ENCODE assay signal across 22 mouse cellular contexts in genomic region chr14:33276240-33276639, GRCm38 (mm10).
DNase-seq lines count a peak whose midpoint lies in the region; ATAC-seq lines count a peak whose summit lies in the region.
"Had no signal": no experiment of that assay in that cellular context is flagged by ENCODE, and none has a peak within 500 bp of the region (broad histone marks: within the 10 kb centered on the region; RNA-seq: fewer than 3 reads in every experiment).

No protein-coding gene starts in this region.

- 0 out of 2 replicates have a peak overlapping the region, but pooled peaks have one; percentile 20 for H3K27ac ChIP-seq in heart, embryonic 13.5 days (replicated peaks)
- H3K27ac ChIP-seq in midbrain, embryonic 15.5 days = no peak overlapping the region
- H3K27ac ChIP-seq: forebrain, embryonic 12.5 days; layer of hippocampus, adult 2 months; neural tube, embryonic 13.5 days had no signal

- no peaks in the 10 kb centered on the region for H3K36me3 ChIP-seq in heart, embryonic 13.5 days
- no peaks in the 10 kb centered on the region for H3K36me3 ChIP-seq in midbrain, embryonic 15.5 days (replicated peaks)
- H3K36me3 ChIP-seq: forebrain, embryonic 12.5 days; heart, embryonic 12.5 days; neural tube, embryonic 13.5 days had no signal

- no peak overlapping the region for H3K4me3 ChIP-seq in heart, embryonic 13.5 days
- no peak overlapping the region for H3K4me3 ChIP-seq in midbrain, embryonic 15.5 days
- H3K4me3 ChIP-seq: forebrain, embryonic 12.5 days; heart, embryonic 12.5 days; layer of hippocampus, adult 2 months; neural tube, embryonic 13.5 days had no signal

- DNase-seq in heart, adult 9 months (ENCODE audit: low spot score in 2 of 2) = no peak
- DNase-seq in 416B (ENCODE audit: low read depth) = peak; percentile 76
- peak; percentile 64 for DNase-seq in Muller cell, postnatal 12 days (ENCODE audit: inconsistent ontology term)
- no peak for DNase-seq in testis, postnatal 14 days (ENCODE audit: low spot score)
- DNase-seq: adrenal gland, postnatal 25 days; cerebellum, adult 18-20 months; cerebellum, postnatal 25 days; gastrocnemius, postnatal 14 days; kidney, adult 18-20 months; kidney, postnatal 14 days; lung, adult 18-20 months; lung, postnatal 14 days; spleen, adult 18-20 months had no signal

- H3K27me3 ChIP-seq in heart, embryonic 13.5 days (replicated peaks) = no peaks in the 10 kb centered on the region
- H3K27me3 ChIP-seq in midbrain, embryonic 15.5 days (replicated peaks) = no peaks in the 10 kb centered on the region
- H3K27me3 ChIP-seq: forebrain, embryonic 12.5 days; heart, embryonic 12.5 days; neural tube, embryonic 13.5 days had no signal

- ATAC-seq in heart, embryonic 13.5 days (ENCODE audit: extremely low read depth, insufficient number of reproducible peaks, low FRiP score, low TSS enrichment) = no peak
- peak; percentile 58 to 62; a peak in 3 of 4 replicates for ATAC-seq in hematopoietic stem cell, adult 5-6 weeks (replicated peaks in 1 of 2; ENCODE audit: insufficient read depth in 1 of 2, low FRiP score in 2 of 2, low TSS enrichment in 1 of 2, low read depth in 1 of 2, poor library complexity in 2 of 2, severe bottlenecking in 2 of 2)
- no peak for ATAC-seq in CD4-positive, CD25-positive, alpha-beta regulatory T cell, adult 4 months
- no peak for ATAC-seq in midbrain, embryonic 15.5 days (replicated peaks)

- 11% methylated on average over 2 of the region's 2 CpGs for WGBS in heart, embryonic 13.5 days
- WGBS in midbrain, embryonic 15.5 days = 67% methylated on average over 2 of the region's 2 CpGs

- H3K4me1 ChIP-seq in heart, embryonic 13.5 days = peaks cover 27% of the 10 kb centered on the region
- no peaks in the 10 kb centered on the region for H3K4me1 ChIP-seq in midbrain, embryonic 15.5 days
- H3K4me1 ChIP-seq: forebrain, embryonic 12.5 days; neural tube, embryonic 13.5 days had no signal

- no peaks in the 10 kb centered on the region for H3K9me3 ChIP-seq in heart, embryonic 13.5 days
- H3K9me3 ChIP-seq in midbrain, embryonic 15.5 days = no peaks in the 10 kb centered on the region
- H3K9me3 ChIP-seq: forebrain, embryonic 12.5 days; heart, embryonic 12.5 days; neural tube, embryonic 13.5 days had no signal

- peak overlapping the region; percentile 28; the same call in 1 of the 2 replicates for H3K9ac ChIP-seq in heart, embryonic 13.5 days
- H3K9ac ChIP-seq in midbrain, embryonic 15.5 days = no peak overlapping the region
- H3K9ac ChIP-seq: forebrain, embryonic 12.5 days; heart, embryonic 12.5 days; neural tube, embryonic 13.5 days had no signal

- H3K4me2 ChIP-seq in heart, embryonic 13.5 days = no peak overlapping the region
- H3K4me2 ChIP-seq in midbrain, embryonic 15.5 days = no peak overlapping the region
- H3K4me2 ChIP-seq: forebrain, embryonic 12.5 days; heart, embryonic 12.5 days; midbrain, embryonic 11.5 days; neural tube, embryonic 13.5 days had no signal

Comparison
In these comparisons a context has a peak if more than half of its experiments do, and no peak if none do; other contexts are left out.
1. ATAC-seq: peak in hematopoietic stem cell, adult 5-6 weeks (2 of 2); none in heart, embryonic 13.5 days (single experiment), CD4-positive, CD25-positive, alpha-beta regulatory T cell, adult 4 months (single experiment) and midbrain, embryonic 15.5 days (single experiment).
2. DNase-seq: peak in 416B (single experiment) and Muller cell, postnatal 12 days (single experiment); none in heart, adult 9 months (0 of 2) and testis, postnatal 14 days (single experiment).